Mouse (Mus musculus) CH12.LX (cell line): ENCODE data around the gene S1pr3. TPM values are rescaled to one million over a fixed set of nuclear protein-coding genes. Genes with fewer than 3 reads are reported as not detected.

Experiments used
- DNase-seq: peaks from one replicate; pipeline ENCODE4 v3.0.0-alpha.2; 2013; ENCODE audit errors: extremely low read depth
- H3K27ac ChIP-seq: 2 replicates; pipeline ENCODE4 v1.5.1; 2012; ENCODE audit warnings: low read depth, mild to moderate bottlenecking, control low read depth, moderate library complexity; ENCODE audit not compliant: insufficient read depth
- H3K27me3 ChIP-seq: replicated peaks from 2 replicates; pipeline ENCODE3; 2012; ENCODE audit warnings: inconsistent platforms
- H3K36me3 ChIP-seq, 2 experiments: replicated peaks in 1 of 2; 2 replicates each; pipeline versions ENCODE3 to v1.6.1; 2012; ENCODE audit warnings: inconsistent platforms in 1 of 2, low read length in 1 of 2, mild to moderate bottlenecking in 1 of 2, mixed read lengths in 1 of 2, moderate library complexity in 1 of 2; ENCODE audit not compliant: control insufficient read depth in 1 of 2, insufficient read depth in 1 of 2
- H3K4me1 ChIP-seq, 2 experiments: 2 replicates each; pipeline ENCODE4 v1.6.1; 2012; ENCODE audit warnings: inconsistent platforms in 1 of 2, moderate library complexity in 1 of 2; ENCODE audit not compliant: insufficient read depth in 2 of 2, control insufficient read depth in 1 of 2
- H3K4me2 ChIP-seq: 2 replicates; pipeline ENCODE4 v1.6.1; 2012; ENCODE audit warnings: low read depth, mild to moderate bottlenecking, control low read depth; ENCODE audit not compliant: poor library complexity, insufficient read depth, severe bottlenecking
- H3K4me3 ChIP-seq, 3 experiments: fragments of 150-350 bp in 1 of 3; sonication (generic) in 1 of 3; replicated peaks in 1 of 3; 2 replicates each; pipeline versions ENCODE3 to v1.5.1; 2011 to 2012; ENCODE audit warnings: low read depth in 2 of 3, low read length in 2 of 3, mild to moderate bottlenecking in 2 of 3, moderate library complexity in 2 of 3, control low read depth in 1 of 3, improper control_type of control experiment in 1 of 3, inconsistent platforms in 1 of 3, mixed read lengths in 1 of 3; ENCODE audit not compliant: poor library complexity in 1 of 3
- H3K79me2 ChIP-seq: replicated peaks from 2 replicates; pipeline ENCODE4 v1.6.1; 2012; ENCODE audit warnings: mild to moderate bottlenecking, moderate library complexity; ENCODE audit not compliant: control insufficient read depth, poor library complexity, insufficient read depth, severe bottlenecking; ENCODE audit errors: extremely low read depth
- H3K9ac ChIP-seq: 2 replicates; pipeline ENCODE4 v1.6.1; 2012; ENCODE audit warnings: low read depth, mild to moderate bottlenecking, control low read depth, moderate library complexity; ENCODE audit not compliant: insufficient read depth
- H3K9me3 ChIP-seq: replicated peaks from 2 replicates; pipeline ENCODE3; 2012; ENCODE audit warnings: low read length, inconsistent platforms, mixed read lengths
- BHLHE40 ChIP-seq: IDR thresholded peaks from 2 replicates; pipeline ENCODE4 v1.6.1; 2011; ENCODE audit warnings: mild to moderate bottlenecking, low read depth, low read length, improper control_type of control experiment
- CHD1 ChIP-seq: IDR thresholded peaks from 2 replicates; pipeline ENCODE4 v1.6.1; 2012; ENCODE audit warnings: low read depth, low read length, improper control_type of control experiment, inconsistent platforms
- CHD2 ChIP-seq: IDR thresholded peaks from 2 replicates; pipeline ENCODE4 v1.6.1; 2011; ENCODE audit warnings: low read length, improper control_type of control experiment
- ELF1 ChIP-seq: IDR thresholded peaks from 2 replicates; pipeline ENCODE4 v1.6.1; 2014; ENCODE audit warnings: low read depth, mild to moderate bottlenecking, inconsistent platforms, low read length, improper control_type of control experiment
- EP300 ChIP-seq: IDR thresholded peaks from 2 replicates; pipeline ENCODE4 v1.6.1; 2011; ENCODE audit warnings: low read length, improper control_type of control experiment
- ETS1 ChIP-seq: conservative IDR thresholded peaks from 2 replicates; pipeline ENCODE4 v1.6.1; 2012; ENCODE audit warnings: low read depth, mild to moderate bottlenecking, inconsistent platforms, low read length, improper control_type of control experiment, moderate library complexity
- GABPA ChIP-seq: IDR thresholded peaks from 2 replicates; pipeline ENCODE4 v1.6.1; 2012; ENCODE audit warnings: low read depth, low read length, improper control_type of control experiment, inconsistent platforms; ENCODE audit not compliant: insufficient replicate concordance
- IRF4 ChIP-seq: IDR thresholded peaks from 2 replicates; pipeline ENCODE4 v1.6.1; 2014; ENCODE audit warnings: low read depth, mild to moderate bottlenecking, inconsistent platforms, low read length, improper control_type of control experiment
- JUN ChIP-seq: IDR thresholded peaks from 2 replicates; pipeline ENCODE4 v1.6.1; 2011; ENCODE audit warnings: low read depth, mild to moderate bottlenecking, low read length, improper control_type of control experiment, moderate library complexity; ENCODE audit not compliant: insufficient read depth
- MAFK ChIP-seq: IDR thresholded peaks from 2 replicates; pipeline ENCODE4 v1.6.1; 2011; ENCODE audit warnings: low read length, improper control_type of control experiment; ENCODE audit not compliant: insufficient replicate concordance
- MAZ ChIP-seq: IDR thresholded peaks from 2 replicates; pipeline ENCODE4 v1.6.1; 2012; ENCODE audit warnings: low read depth, mild to moderate bottlenecking, inconsistent platforms, low read length, improper control_type of control experiment, moderate library complexity
- MEF2A ChIP-seq: IDR thresholded peaks from 2 replicates; pipeline ENCODE4 v1.6.1; 2014; ENCODE audit warnings: low read depth, mild to moderate bottlenecking, inconsistent platforms, low read length, improper control_type of control experiment, borderline replicate concordance
- MXI1 ChIP-seq: IDR thresholded peaks from 2 replicates; pipeline ENCODE4 v1.6.1; 2011; ENCODE audit warnings: mild to moderate bottlenecking, low read depth, low read length, improper control_type of control experiment
- MYC ChIP-seq: IDR thresholded peaks from 2 replicates; pipeline ENCODE4 v1.6.1; 2011; ENCODE audit warnings: low read depth, mild to moderate bottlenecking, improper control_type of control experiment, low read length
- NELFE ChIP-seq: IDR thresholded peaks from 2 replicates; pipeline ENCODE4 v1.6.1; 2011; ENCODE audit warnings: low read depth, low read length, improper control_type of control experiment
- PAX5 ChIP-seq: IDR thresholded peaks from 2 replicates; pipeline ENCODE4 v1.6.1; 2012; ENCODE audit warnings: low read length, inconsistent platforms, mixed read lengths
- POLR2A ChIP-seq: IDR thresholded peaks from 2 replicates; pipeline ENCODE4 v1.6.1; 2011; ENCODE audit warnings: low read depth, mild to moderate bottlenecking, improper control_type of control experiment, low read length
- POLR2AphosphoS2 ChIP-seq: IDR thresholded peaks from 2 replicates; pipeline ENCODE4 v1.6.1; 2011; ENCODE audit warnings: low read depth, low read length, improper control_type of control experiment
- RAD21 ChIP-seq: IDR thresholded peaks from 2 replicates; pipeline ENCODE4 v1.6.1; 2011; ENCODE audit warnings: low read depth, mild to moderate bottlenecking, low read length, improper control_type of control experiment, moderate library complexity
- SMC3 ChIP-seq: IDR thresholded peaks from 2 replicates; pipeline ENCODE4 v1.6.1; 2011; ENCODE audit warnings: low read depth, low read length, improper control_type of control experiment
- TCF12 ChIP-seq: IDR thresholded peaks from 2 replicates; pipeline ENCODE4 v1.6.1; 2014; ENCODE audit warnings: low read depth, mild to moderate bottlenecking, inconsistent platforms, low read length, improper control_type of control experiment
- USF1 ChIP-seq: IDR thresholded peaks from 2 replicates; pipeline ENCODE4 v1.6.1; 2014; ENCODE audit warnings: low read depth, mild to moderate bottlenecking, inconsistent platforms, low read length, improper control_type of control experiment
- USF2 ChIP-seq: conservative IDR thresholded peaks from 2 replicates; pipeline ENCODE4 v1.6.1; 2011; ENCODE audit warnings: low read depth, low read length, improper control_type of control experiment
- ZC3H11A ChIP-seq: IDR thresholded peaks from 2 replicates; pipeline ENCODE4 v1.6.1; 2012; ENCODE audit warnings: low read depth, mild to moderate bottlenecking, inconsistent platforms, low read length, improper control_type of control experiment
- ZKSCAN1 ChIP-seq: IDR thresholded peaks from 2 replicates; pipeline ENCODE4 v1.6.1; 2012; ENCODE audit warnings: low read depth, inconsistent platforms, low read length, improper control_type of control experiment, borderline replicate concordance
- ZNF384 ChIP-seq: IDR thresholded peaks from 2 replicates; pipeline ENCODE4 v1.6.1; 2012; ENCODE audit warnings: low read depth, low read length, improper control_type of control experiment, inconsistent platforms
- dilution Hi-C: fragments of 300-500 bp; cut with MboI; formaldehyde crosslinking; loops from 2 replicates; pipeline ENCODE4 v1.14.3; 2020; ENCODE audit warnings: low sequenced_read_pairs; ENCODE audit not compliant: extremely low pct_unique_long_range_greater_than_20kb, extremely low pct_ligation_motif_present
- in situ Hi-C: fragments of 300-500 bp; cut with MboI; formaldehyde crosslinking; loops from 3 replicates; pipeline ENCODE4 v1.14.3; 2019; ENCODE audit warnings: low sequenced_read_pairs, low pct_ligation_motif_present, low pct_unique_long_range_greater_than_20kb, mixed read lengths
- polyA plus RNA-seq: library from polyadenylated mRNA; unstranded; fragments of >175 nt; gene quantifications from 2 replicates; pipeline ENCODE4 v1.2.1, GENCODE M21; 2012; ENCODE audit warnings: low read depth; ENCODE audit not compliant: insufficient read length
- total RNA-seq, 2 experiments: library from RNA; depleted of rRNA; stranded (reverse); fragments of 300-350 nt in 1 of 2; fragments of >200 nt in 1 of 2; gene quantifications; 2 replicates each; pipeline ENCODE4 v1.2.3; 2012 to 2014

Gene S1pr3
- total and polyA plus RNA-seq, 3 experiments = 7.5 to 33.4 (median 8.6) TPM

- TF ChIP-seq MAZ (no peak), GABPA (no peak), USF1 (no peak), POLR2A (no peak; the same call in 1 of the 2 replicates), PAX5 (no peak), MAFK (peak; percentile 43; the same call in 1 of the 2 replicates), SMC3 (peak; percentile 19), ZKSCAN1 (no peak)
Observed at GRCm38 (mm10) chr13:51392256-51392655, 16.2 kb upstream of the S1pr3 start (continued).

- Histone ChIP-seq H3K36me3 (no peaks in the 10 kb centered on the region), H3K27ac (peak overlapping the region; percentile 94), H3K79me2 (no peaks in the 10 kb centered on the region), H3K9ac (no peak overlapping the region), H3K4me2 (peak overlapping the region; percentile 7), H3K27me3 (no peaks in the 10 kb centered on the region), H3K9me3 (peaks cover 20% of the 10 kb centered on the region), H3K4me3 (no peak overlapping the region), H3K4me1 (peaks cover 28 to 67% of the 10 kb centered on the region in 2 experiments)
- dilution Hi-C loops (no loop called here), in situ Hi-C loops (no loop called here)
- TF ChIP-seq MXI1 (no peak), ZC3H11A (no peak), MEF2A (peak; percentile 31; the same call in 1 of the 2 replicates), RAD21 (no peak; the same call in 1 of the 2 replicates), USF2 (peak; percentile 62), EP300 (peak; percentile 45; the same call in 1 of the 2 replicates), MAFK (peak; percentile 97), ETS1 (peak; percentile 93), ZKSCAN1 (no peak), GABPA (no peak), ZNF384 (peak; percentile 69), JUN (0 out of 2 replicates have a peak, but pooled peaks have one; percentile 23), USF1 (peak; percentile 37; the same call in 1 of the 2 replicates), NELFE (no peak), POLR2AphosphoS2 (no peak), CHD2 (no peak), ELF1 (no peak), CHD1 (no peak), BHLHE40 (peak; percentile 80), MYC (peak; percentile 54), TCF12 (0 out of 2 replicates have a peak, but pooled peaks have one; percentile 57), POLR2A (no peak), IRF4 (no peak)
- DNase-seq = peak; percentile 88
Observed at GRCm38 (mm10) chr13:51397861-51398260, 10.6 kb upstream of the S1pr3 start.
